Mouse (Mus musculus): Measurements from ENCODE around the gene Gm21953. TPM values are rescaled to one million over a fixed set of nuclear protein-coding genes. Genes with fewer than 3 reads are reported as not detected.
"Not testable (repeated sequence)": the region's sequence is repeated elsewhere in the genome, so short reads cannot be mapped to it uniquely, and the experiment has no call there.

The Gm21953 gene
- not detected in 2 replicates for polyA plus RNA-seq (2014; fragmentation: Nextera tagmentation; extraction: Ambion mirVana)

GRCm38 (mm10) chr4:42293967-42294366 is at the start of gene Gm21953:
TSS of gene Gm21953 (plus strand) at chr4:42294267.
- WGBS, result no CpG with 5 or more reads among the region's 18 CpGs
- H3K9me3 ChIP-seq (ENCODE audit: control insufficient read depth, low read length); H3K9ac ChIP-seq (ENCODE audit: low read depth, low read length); H3K4me1 ChIP-seq (ENCODE audit: control insufficient read depth, insufficient read depth, low read length); H3K36me3 ChIP-seq (ENCODE audit: control insufficient read depth, insufficient read depth, low read length); H3K27ac ChIP-seq (replicated peaks; ENCODE audit: low read depth, low read length); DNase-seq (ENCODE audit: low spot score); ATAC-seq (ENCODE audit: low read depth); H3K4me2 ChIP-seq (ENCODE audit: low read depth, low read length); H3K27me3 ChIP-seq (replicated peaks; ENCODE audit: control insufficient read depth, insufficient read depth, low read length); H3K4me3 ChIP-seq (ENCODE audit: low read depth, low read length): not testable (repeated sequence)

- not testable (repeated sequence) for H3K4me3 ChIP-seq (ENCODE audit: low read depth, low read length); H3K9ac ChIP-seq (ENCODE audit: low read depth, low read length); H3K4me1 ChIP-seq (ENCODE audit: control insufficient read depth, insufficient read depth, low read length); H3K4me2 ChIP-seq (ENCODE audit: low read depth, low read length); H3K9me3 ChIP-seq (ENCODE audit: control insufficient read depth, low read length); H3K27me3 ChIP-seq (replicated peaks; ENCODE audit: control insufficient read depth, insufficient read depth, low read length); H3K27ac ChIP-seq (replicated peaks; ENCODE audit: low read depth, low read length); DNase-seq (ENCODE audit: low spot score); ATAC-seq (ENCODE audit: low read depth); H3K36me3 ChIP-seq (ENCODE audit: control insufficient read depth, insufficient read depth, low read length)
- no CpG with 5 or more reads among the region's 5 CpGs for WGBS
Observed at GRCm38 (mm10) chr4:42255467-42255866, 38.6 kb upstream of the Gm21953 start, which contains the start of gene Ccl21b. TSS of gene Ccl21b (plus strand) at chr4:42255767.

- not testable (repeated sequence) for H3K9ac ChIP-seq (ENCODE audit: low read depth, low read length); DNase-seq (ENCODE audit: low spot score); ATAC-seq (ENCODE audit: low read depth); H3K36me3 ChIP-seq (ENCODE audit: control insufficient read depth, insufficient read depth, low read length); H3K4me3 ChIP-seq (ENCODE audit: low read depth, low read length); H3K9me3 ChIP-seq (ENCODE audit: control insufficient read depth, low read length); H3K27ac ChIP-seq (replicated peaks; ENCODE audit: low read depth, low read length); H3K4me2 ChIP-seq (ENCODE audit: low read depth, low read length); H3K27me3 ChIP-seq (replicated peaks; ENCODE audit: control insufficient read depth, insufficient read depth, low read length); H3K4me1 ChIP-seq (ENCODE audit: control insufficient read depth, insufficient read depth, low read length)
- no CpG with 5 or more reads among the region's 1 CpGs for WGBS
Observed at GRCm38 (mm10) chr4:42318034-42318433, 24.0 kb downstream of the Gm21953 start, which contains the start of gene Fam205a3. TSS of gene Fam205a3 (plus strand) at chr4:42318334.

Other genes with a start within 250 kb of the Gm21953 start
- gene Gm3893, start 203.1 kb upstream of the Gm21953 start, polyA plus RNA-seq (2014; fragmentation: Nextera tagmentation; extraction: Ambion mirVana), result not detected in 2 replicates
- 0.43 TPM in 1 of 2 replicates, not detected in the other for gene Gm13304, start 179.4 kb upstream of the Gm21953 start, polyA plus RNA-seq (2014; fragmentation: Nextera tagmentation; extraction: Ambion mirVana)
- 0.40 TPM in 1 of 2 replicates, not detected in the other for gene Gm13306, start 140.8 kb upstream of the Gm21953 start, polyA plus RNA-seq (2014; fragmentation: Nextera tagmentation; extraction: Ambion mirVana)
- gene Gm13305, start 125.7 kb upstream of the Gm21953 start, polyA plus RNA-seq (2014; fragmentation: Nextera tagmentation; extraction: Ambion mirVana), result 0.51 and 0.80 TPM in 2 replicates
- gene Gm10600, start 53.6 kb upstream of the Gm21953 start, polyA plus RNA-seq (2014; fragmentation: Nextera tagmentation; extraction: Ambion mirVana), result not detected in 2 replicates
- gene Ccl21b, start 38.5 kb upstream of the Gm21953 start, polyA plus RNA-seq (2014; fragmentation: Nextera tagmentation; extraction: Ambion mirVana), result 2.3 TPM in 1 of 2 replicates, not detected in the other
- not detected in 2 replicates for gene Fam205a3, start 24.1 kb downstream of the Gm21953 start, polyA plus RNA-seq (2014; fragmentation: Nextera tagmentation; extraction: Ambion mirVana)
- gene Gm21586, start 145.1 kb downstream of the Gm21953 start, polyA plus RNA-seq (2014; fragmentation: Nextera tagmentation; extraction: Ambion mirVana), result not detected in 2 replicates
- 0.08 and 0.24 TPM in 2 replicates for gene Gm2163, start 172.5 kb downstream of the Gm21953 start, polyA plus RNA-seq (2014; fragmentation: Nextera tagmentation; extraction: Ambion mirVana)
- gene Fam205a2, start 233.9 kb downstream of the Gm21953 start, polyA plus RNA-seq (2014; fragmentation: Nextera tagmentation; extraction: Ambion mirVana), result not detected in 2 replicates